Mouse (Mus musculus): ENCODE data around the gene Eef1akmt2. TPM values are rescaled to one million over a fixed set of nuclear protein-coding genes. Genes with fewer than 3 reads are reported as not detected.

Eef1akmt2 gene
- polyA plus RNA-seq (2012; rRNA removed): 34.7 and 36.9 TPM in 2 replicates

DNA sequence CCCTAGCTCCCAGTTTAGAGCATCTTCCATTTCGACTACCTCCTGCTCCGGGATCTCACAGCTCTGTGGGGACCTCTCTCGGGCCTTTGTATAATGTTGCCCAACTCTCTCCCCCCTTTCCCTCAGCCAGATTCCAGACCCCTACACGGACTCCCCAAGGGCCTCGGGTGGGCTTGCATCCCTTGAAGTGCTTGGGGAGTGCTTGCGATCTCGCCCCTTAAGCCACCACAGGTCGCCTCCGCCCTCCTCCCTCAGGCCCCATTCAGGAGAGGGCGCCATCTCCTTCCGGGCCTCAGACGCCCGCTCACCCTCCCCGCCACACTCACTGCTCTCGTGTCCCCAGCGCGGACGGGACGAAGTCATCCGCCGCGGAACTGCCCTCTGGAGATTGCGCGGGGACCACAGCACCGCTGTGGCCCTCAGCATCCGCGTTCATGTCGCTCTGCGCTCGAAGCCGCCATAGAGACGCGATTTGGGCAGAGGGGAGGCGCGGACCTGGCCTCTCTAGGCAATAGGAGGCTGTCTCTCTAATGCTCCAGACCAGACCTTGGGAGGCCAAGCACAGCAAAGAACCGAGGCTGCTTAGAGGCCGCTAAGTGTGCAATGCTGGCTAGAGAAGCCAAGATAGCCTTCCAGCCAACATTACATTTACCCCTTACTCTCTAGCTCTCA lies at the start of gene Eef1akmt2:
Gene Eef1akmt2, minus strand, starts transcription at position 501 of the 672 bp plus-strand sequence.
- H3K27ac ChIP-seq (ENCODE audit: insufficient read depth, low read length): peak within 1 kb of the TSS; percentile 88
- peak within 1 kb of the TSS; percentile 59 for H3K4me3 ChIP-seq (ENCODE audit: insufficient read depth, low read length)
- TF ChIP-seq CTCF (IDR thresholded peaks at IDR 0.05; ENCODE audit: extremely low read depth, insufficient read depth, low read length) (no peak), POLR2A (IDR thresholded peaks at IDR 0.05; ENCODE audit: extremely low read depth, insufficient read depth, low read length) (peak; percentile 72)
- no peaks in the 10 kb centered on the region; the same call in 1 of the 2 replicates for H3K4me1 ChIP-seq (ENCODE audit: control insufficient read depth, insufficient read depth, low read length)

DNA sequence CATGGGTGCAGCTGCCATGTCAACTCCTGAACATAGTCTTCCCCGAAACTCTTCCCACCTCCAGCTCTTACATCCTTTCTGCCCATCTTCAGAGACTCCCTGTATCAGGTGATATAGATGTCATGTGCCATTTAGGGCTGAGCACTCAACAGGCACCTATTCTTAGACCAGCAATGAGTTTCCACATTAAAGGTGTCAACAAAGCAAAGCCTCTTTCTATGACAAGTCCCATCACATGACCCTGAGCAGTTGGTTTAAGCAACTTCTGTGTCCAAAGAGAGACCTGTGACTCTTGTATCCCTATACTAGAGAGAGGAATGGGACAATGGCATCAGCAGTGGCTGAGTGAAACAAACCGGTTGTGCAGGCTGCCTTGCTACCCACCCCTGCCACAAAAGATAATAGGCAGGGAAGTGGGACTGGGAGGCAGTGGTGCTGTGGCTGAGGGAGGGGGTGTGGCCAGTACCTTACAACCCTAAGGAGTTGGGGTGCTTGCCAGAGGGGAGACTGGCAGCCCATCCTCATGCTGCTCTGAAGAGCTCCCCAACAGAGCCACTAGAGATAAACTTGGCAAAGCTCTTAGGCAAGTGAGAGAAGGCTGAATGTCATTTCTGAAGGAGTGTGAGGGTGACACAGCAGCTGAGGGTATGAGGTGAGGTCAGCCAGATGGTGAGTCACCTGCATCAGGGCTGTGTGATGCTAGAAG lies 48.5 kb upstream of the Eef1akmt2 start:
- H3K4me1 ChIP-seq (ENCODE audit: control insufficient read depth, insufficient read depth, low read length): no peaks in the 10 kb centered on the region
- TF ChIP-seq CTCF (IDR thresholded peaks at IDR 0.05; ENCODE audit: extremely low read depth, insufficient read depth, low read length) (no peak), POLR2A (IDR thresholded peaks at IDR 0.05; ENCODE audit: extremely low read depth, insufficient read depth, low read length) (no peak)
- no peak overlapping the region for H3K27ac ChIP-seq (ENCODE audit: insufficient read depth, low read length)
- H3K4me3 ChIP-seq (ENCODE audit: insufficient read depth, low read length): no peak overlapping the region

DNA sequence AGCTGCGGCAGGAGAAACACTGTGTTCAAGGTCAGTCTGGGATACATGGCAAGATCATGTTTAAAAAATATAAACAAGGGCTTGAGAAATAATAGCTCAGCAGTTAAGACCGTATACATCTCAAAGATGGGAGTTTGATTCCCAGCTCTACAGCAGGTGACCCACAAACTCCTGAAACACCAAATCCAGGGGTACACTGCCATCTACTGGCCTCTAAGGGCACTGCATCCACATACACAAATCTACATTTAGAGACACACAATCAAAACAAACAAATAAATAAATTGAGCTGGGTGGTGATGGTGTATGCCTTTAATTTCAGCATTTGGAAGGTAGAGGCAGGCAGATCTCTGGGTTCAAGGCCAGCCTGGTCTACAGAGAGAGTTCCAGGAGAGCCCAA lies 45.8 kb upstream of the Eef1akmt2 start:
- H3K4me3 ChIP-seq (ENCODE audit: insufficient read depth, low read length): no peak overlapping the region
- no peak for TF ChIP-seq POLR2A (IDR thresholded peaks at IDR 0.05; ENCODE audit: extremely low read depth, insufficient read depth, low read length)
- peak; percentile 35; the same call in 1 of the 2 replicates for TF ChIP-seq CTCF (IDR thresholded peaks at IDR 0.05; ENCODE audit: extremely low read depth, insufficient read depth, low read length)
- H3K4me1 ChIP-seq (ENCODE audit: control insufficient read depth, insufficient read depth, low read length): peaks cover 3% of the 10 kb centered on the region; the same call in 1 of the 2 replicates
- no peak overlapping the region for H3K27ac ChIP-seq (ENCODE audit: insufficient read depth, low read length)

DNA sequence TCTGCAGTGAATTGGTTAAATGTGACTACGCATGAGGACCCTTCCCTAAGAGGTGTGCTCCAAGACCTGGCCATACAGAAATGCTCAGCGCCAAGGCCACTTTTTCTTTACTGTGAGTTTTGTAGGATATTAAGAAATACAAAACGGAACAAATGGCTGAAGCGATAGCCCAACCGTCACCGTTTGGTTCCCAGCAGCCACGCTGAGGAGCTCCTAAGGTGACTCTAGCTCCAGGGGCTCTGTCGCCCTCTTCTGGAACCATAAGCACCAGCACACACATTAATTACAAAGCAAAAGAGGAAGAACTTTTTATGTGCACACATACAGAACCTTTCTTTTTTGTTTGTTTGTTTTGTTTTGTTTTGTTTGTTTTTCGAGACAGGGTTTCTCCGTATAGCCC lies 44.8 kb upstream of the Eef1akmt2 start:
- Histone ChIP-seq H3K4me3 (ENCODE audit: insufficient read depth, low read length) (no peak overlapping the region), H3K4me1 (ENCODE audit: control insufficient read depth, insufficient read depth, low read length) (peaks cover 3% of the 10 kb centered on the region; the same call in 1 of the 2 replicates), H3K27ac (ENCODE audit: insufficient read depth, low read length) (no peak overlapping the region)
- TF ChIP-seq CTCF (IDR thresholded peaks at IDR 0.05; ENCODE audit: extremely low read depth, insufficient read depth, low read length) (no peak), POLR2A (IDR thresholded peaks at IDR 0.05; ENCODE audit: extremely low read depth, insufficient read depth, low read length) (no peak)

DNA sequence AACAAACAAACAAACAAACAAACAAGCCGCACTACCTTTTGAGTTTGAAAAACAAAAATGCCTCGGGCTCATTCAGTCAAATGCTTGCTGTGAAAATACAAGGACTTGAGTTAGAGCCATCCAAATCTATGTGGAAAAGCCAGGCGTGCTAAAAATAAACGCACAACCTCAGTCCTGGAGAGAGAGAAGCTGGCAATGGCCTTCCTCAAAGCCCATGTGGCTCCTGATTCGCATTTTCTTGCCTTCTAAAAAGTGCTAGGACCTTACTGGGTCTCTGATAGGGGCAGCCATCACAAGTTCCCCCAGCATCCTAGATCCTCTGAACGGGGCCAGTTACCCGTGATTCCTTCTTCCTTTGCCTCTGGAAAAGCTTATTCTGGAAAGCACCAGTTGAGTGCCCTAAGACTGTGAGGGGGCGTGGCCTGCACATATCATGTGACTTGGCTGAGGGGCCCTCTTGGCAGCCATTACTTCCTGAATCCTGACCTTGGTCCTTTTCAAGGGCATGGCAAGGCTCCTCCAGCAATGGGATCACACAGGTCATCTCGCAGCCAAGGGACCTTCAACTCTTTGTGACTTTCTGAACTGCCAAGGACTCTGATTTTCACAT lies 43.8 kb upstream of the Eef1akmt2 start:
- H3K27ac ChIP-seq (ENCODE audit: insufficient read depth, low read length): no peak overlapping the region
- no peak for TF ChIP-seq POLR2A (IDR thresholded peaks at IDR 0.05; ENCODE audit: extremely low read depth, insufficient read depth, low read length)
- TF ChIP-seq CTCF (IDR thresholded peaks at IDR 0.05; ENCODE audit: extremely low read depth, insufficient read depth, low read length): no peak
- H3K4me1 ChIP-seq (ENCODE audit: control insufficient read depth, insufficient read depth, low read length): peaks cover 3% of the 10 kb centered on the region; the same call in 1 of the 2 replicates
- no peak overlapping the region for H3K4me3 ChIP-seq (ENCODE audit: insufficient read depth, low read length)

DNA sequence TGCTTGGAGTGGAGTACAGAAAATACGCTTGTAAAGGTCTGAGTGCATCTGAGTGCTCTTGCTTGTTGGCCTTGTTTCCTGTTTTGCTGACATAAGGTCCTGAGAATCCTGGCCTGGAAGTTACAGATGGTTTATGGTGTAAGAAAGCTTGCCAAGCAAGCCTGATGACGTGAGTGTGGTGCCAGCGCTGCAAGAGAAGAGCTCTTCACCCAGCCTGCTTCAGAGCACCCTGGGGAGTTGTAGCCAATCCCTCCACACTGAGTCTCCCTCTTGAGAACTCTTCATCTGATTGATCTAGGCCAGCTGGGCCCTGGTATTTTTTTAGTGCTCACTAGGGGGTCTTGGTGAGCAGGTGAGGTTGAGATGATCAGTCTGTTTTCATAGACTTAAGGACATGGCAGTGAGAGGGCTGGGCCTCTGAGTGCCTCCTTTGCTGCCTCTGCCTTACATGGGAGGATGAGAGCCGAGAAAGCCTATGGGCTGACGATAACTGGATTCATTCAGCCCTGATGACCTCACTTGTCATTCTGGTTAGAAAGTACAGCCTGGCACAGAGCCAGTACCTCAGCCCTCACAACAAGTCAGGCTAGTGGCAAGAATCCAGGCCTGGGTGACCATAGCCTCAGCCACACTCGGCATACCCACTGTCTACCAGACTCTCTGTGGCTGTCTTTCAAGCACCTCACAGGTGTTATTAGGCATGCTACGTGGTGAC lies 42.5 kb upstream of the Eef1akmt2 start:
- TF ChIP-seq CTCF (IDR thresholded peaks at IDR 0.05; ENCODE audit: extremely low read depth, insufficient read depth, low read length) (no peak), POLR2A (IDR thresholded peaks at IDR 0.05; ENCODE audit: extremely low read depth, insufficient read depth, low read length) (no peak)
- peaks cover 3% of the 10 kb centered on the region; the same call in 1 of the 2 replicates for H3K4me1 ChIP-seq (ENCODE audit: control insufficient read depth, insufficient read depth, low read length)
- H3K4me3 ChIP-seq (ENCODE audit: insufficient read depth, low read length): no peak overlapping the region
- H3K27ac ChIP-seq (ENCODE audit: insufficient read depth, low read length): no peak overlapping the region

DNA sequence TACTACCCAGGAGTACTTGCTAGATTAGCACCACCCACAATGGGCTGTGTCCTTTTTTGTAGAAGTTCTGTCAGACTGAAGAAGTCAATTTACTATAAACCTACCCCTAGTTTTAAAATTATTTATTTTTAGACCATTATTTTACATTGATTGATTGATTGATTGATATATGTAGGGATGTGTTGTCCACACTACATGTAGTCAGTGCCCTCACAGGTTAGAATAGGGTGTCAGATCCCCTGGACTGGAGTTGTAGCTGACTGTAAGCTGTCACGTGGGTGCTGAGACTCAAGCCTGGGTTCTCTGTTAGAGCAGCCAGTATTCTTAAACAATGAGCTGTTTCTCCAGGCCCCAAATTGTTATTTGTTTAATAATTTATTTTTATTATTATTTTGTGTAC lies 40.9 kb upstream of the Eef1akmt2 start:
- no peak overlapping the region for H3K27ac ChIP-seq (ENCODE audit: insufficient read depth, low read length)

DNA sequence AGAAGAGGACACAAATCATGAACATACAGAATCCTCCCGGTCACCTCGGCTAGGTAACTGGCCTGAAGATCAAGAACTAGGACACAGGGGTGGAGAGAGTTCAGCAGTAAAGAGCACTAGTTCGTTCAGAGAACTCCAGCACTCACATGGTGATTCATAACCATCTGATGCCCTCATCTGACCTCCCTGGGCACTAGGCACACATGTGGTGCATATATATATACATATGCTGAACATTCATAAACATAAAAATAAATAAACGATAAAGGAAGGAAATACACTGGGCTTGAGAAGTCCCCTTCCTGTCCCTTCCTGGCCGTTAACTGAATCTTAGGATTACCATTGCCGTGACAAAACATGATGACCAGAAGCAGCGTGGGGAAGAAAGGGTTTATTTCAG lies 40.3 kb upstream of the Eef1akmt2 start:
- H3K4me3 ChIP-seq (ENCODE audit: insufficient read depth, low read length): no peak overlapping the region
- no peak for TF ChIP-seq CTCF (IDR thresholded peaks at IDR 0.05; ENCODE audit: extremely low read depth, insufficient read depth, low read length)
- no peak for TF ChIP-seq POLR2A (IDR thresholded peaks at IDR 0.05; ENCODE audit: extremely low read depth, insufficient read depth, low read length)
- H3K27ac ChIP-seq (ENCODE audit: insufficient read depth, low read length): no peak overlapping the region

More for the DNA sequence above, 40.9 kb upstream of the Eef1akmt2 start:
- Histone ChIP-seq H3K4me1 (ENCODE audit: control insufficient read depth, insufficient read depth, low read length) (peaks cover 3% of the 10 kb centered on the region; the same call in 1 of the 2 replicates), H3K4me3 (ENCODE audit: insufficient read depth, low read length) (no peak overlapping the region)
- TF ChIP-seq POLR2A (IDR thresholded peaks at IDR 0.05; ENCODE audit: extremely low read depth, insufficient read depth, low read length) (no peak), CTCF (IDR thresholded peaks at IDR 0.05; ENCODE audit: extremely low read depth, insufficient read depth, low read length) (no peak)

DNA sequence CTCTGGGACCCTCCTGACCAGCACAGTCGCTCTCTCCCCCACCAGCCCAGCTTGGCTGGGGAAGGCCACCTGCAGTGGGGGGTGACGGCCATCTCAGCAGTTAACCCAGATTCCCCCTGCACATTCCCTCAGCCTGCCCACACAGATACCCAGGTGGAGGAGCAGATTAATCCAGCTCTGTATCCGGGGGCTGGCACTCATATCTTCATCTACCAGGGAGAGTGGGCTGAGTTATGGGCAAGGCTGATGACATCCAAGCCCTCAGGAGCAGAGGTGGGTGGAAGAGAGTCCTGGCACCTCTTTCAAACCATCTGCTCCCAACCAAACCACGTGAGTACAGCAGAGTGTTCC lies 39.8 kb upstream of the Eef1akmt2 start:
- H3K4me1 ChIP-seq (ENCODE audit: control insufficient read depth, insufficient read depth, low read length): peaks cover 3% of the 10 kb centered on the region; the same call in 1 of the 2 replicates
- TF ChIP-seq POLR2A (IDR thresholded peaks at IDR 0.05; ENCODE audit: extremely low read depth, insufficient read depth, low read length) (no peak), CTCF (IDR thresholded peaks at IDR 0.05; ENCODE audit: extremely low read depth, insufficient read depth, low read length) (no peak)
- no peak overlapping the region for H3K27ac ChIP-seq (ENCODE audit: insufficient read depth, low read length)
- no peak overlapping the region for H3K4me3 ChIP-seq (ENCODE audit: insufficient read depth, low read length)

More for the DNA sequence above, 40.3 kb upstream of the Eef1akmt2 start:
- H3K4me1 ChIP-seq (ENCODE audit: control insufficient read depth, insufficient read depth, low read length): peaks cover 3% of the 10 kb centered on the region; the same call in 1 of the 2 replicates

Data from cortical plate, adult 2 months (tissue).